In genomic region chr2:103672573-103673119, GRCm38 (mm10) we compare ENCODE assay signal across 15 mouse cellular contexts.
DNase-seq lines count a peak whose midpoint lies in the region; ATAC-seq and TF ChIP-seq lines count a peak whose summit lies in the region.
"Had no signal": no experiment of that assay in that cellular context is flagged by ENCODE, and none has a peak within 500 bp of the region (broad histone marks: within the 10 kb centered on the region; RNA-seq: fewer than 3 reads in every experiment).

No protein-coding gene starts in this region.

- H3K4me2 ChIP-seq in liver, postnatal 0 days (ENCODE audit: low read depth, low read length) = no peak overlapping the region
- no peak overlapping the region for H3K4me2 ChIP-seq in kidney, embryonic 16.5 days (replicated peaks; ENCODE audit: low read depth, low read length)
- H3K4me2 ChIP-seq: embryonic facial prominence, embryonic 12.5 days; kidney, embryonic 15.5 days; lung, embryonic 14.5 days had no signal

- 0 out of 2 replicates have a peak overlapping the region, but pooled peaks have one; percentile 16 for H3K27ac ChIP-seq in liver, postnatal 0 days (ENCODE audit: low read depth)
- no peak overlapping the region for H3K27ac ChIP-seq in kidney, embryonic 16.5 days (ENCODE audit: low read length)
- H3K27ac ChIP-seq: embryonic facial prominence, embryonic 12.5 days; kidney, embryonic 15.5 days had no signal

- no peaks in the 10 kb centered on the region for H3K36me3 ChIP-seq in liver, postnatal 0 days (replicated peaks; ENCODE audit: insufficient read depth, low read length)
- H3K36me3 ChIP-seq in kidney, embryonic 16.5 days (ENCODE audit: insufficient read depth, low read length) = no peaks in the 10 kb centered on the region
- H3K36me3 ChIP-seq: embryonic facial prominence, embryonic 12.5 days; kidney, embryonic 15.5 days had no signal

- no peak for DNase-seq in liver, postnatal 0 days
- DNase-seq in liver = no peak
- DNase-seq in CD4-positive helper T cell, adult 2 months (ENCODE audit: low read depth, low spot score) = peak; percentile 35
- DNase-seq in naive thymus-derived CD4-positive, alpha-beta T cell, adult 2 months (ENCODE audit: low read depth) = peak; percentile 62
- DNase-seq in lung, adult 2 months = no peak
- DNase-seq: adrenal gland, postnatal 14 days; cerebellum, adult 9-11 months; heart, adult 11 months; heart, postnatal 4 days; left cerebral cortex, postnatal 4 days; lung, embryonic 14.5 days had no signal

- TF ChIP-seq CTCF in liver, postnatal 0 days (IDR thresholded peaks at IDR 0.05; ENCODE audit: low read depth) = no peak
- no peak for TF ChIP-seq CTCF in lung, adult 2 months (IDR thresholded peaks at IDR 0.05; ENCODE audit: insufficient read depth, low read length)

- WGBS in liver, postnatal 0 days (ENCODE audit: insufficient replicate concordance) = 43% methylated on average over 7 of the region's 7 CpGs
- 58% methylated on average over 7 of the region's 7 CpGs for WGBS in kidney, embryonic 16.5 days
- 78% methylated on average over 7 of the region's 7 CpGs for WGBS in lung, adult 2 months

- no peak for TF ChIP-seq EP300 in liver, postnatal 0 days (IDR thresholded peaks at IDR 0.05; ENCODE audit: low read depth)

- H3K9me3 ChIP-seq in liver, postnatal 0 days (ENCODE audit: low read length) = no peaks in the 10 kb centered on the region
- H3K9me3 ChIP-seq in kidney, embryonic 16.5 days (ENCODE audit: low read length) = no peaks in the 10 kb centered on the region
- H3K9me3 ChIP-seq: embryonic facial prominence, embryonic 12.5 days; kidney, embryonic 15.5 days had no signal

- no peaks in the 10 kb centered on the region for H3K27me3 ChIP-seq in liver, postnatal 0 days (ENCODE audit: insufficient read depth, low read length)
- H3K27me3 ChIP-seq in kidney, embryonic 16.5 days (ENCODE audit: insufficient read depth, low read length) = no peaks in the 10 kb centered on the region
- H3K27me3 ChIP-seq: embryonic facial prominence, embryonic 12.5 days; kidney, embryonic 15.5 days had no signal

- no peak overlapping the region for H3K4me3 ChIP-seq in liver, postnatal 0 days (ENCODE audit: low read depth, low read length)
- H3K4me3 ChIP-seq in kidney, embryonic 16.5 days (ENCODE audit: low read length) = no peak overlapping the region
- no peak overlapping the region for H3K4me3 ChIP-seq in lung, adult 2 months (replicated peaks; ENCODE audit: extremely low read depth, low read depth, low read length)
- H3K4me3 ChIP-seq: embryonic facial prominence, embryonic 12.5 days; kidney, embryonic 15.5 days had no signal

- H3K9ac ChIP-seq in liver, postnatal 0 days (replicated peaks) = no peak overlapping the region
- H3K9ac ChIP-seq in kidney, embryonic 16.5 days (replicated peaks; ENCODE audit: low read length) = no peak overlapping the region
- H3K9ac ChIP-seq: embryonic facial prominence, embryonic 12.5 days; kidney, embryonic 15.5 days; lung, embryonic 14.5 days had no signal

- no peak for ATAC-seq in liver, postnatal 0 days
- peak; percentile 47 for ATAC-seq in activated CD4-positive, CD25-positive, alpha-beta regulatory T cell, adult 4 months
- ATAC-seq in kidney, embryonic 16.5 days (ENCODE audit: low FRiP score, low TSS enrichment) = no peak

- peaks cover 24% of the 10 kb centered on the region for H3K4me1 ChIP-seq in liver, postnatal 0 days (ENCODE audit: insufficient read depth)
- peaks cover 17% of the 10 kb centered on the region for H3K4me1 ChIP-seq in kidney, embryonic 16.5 days (ENCODE audit: insufficient read depth, low read length)
- no peaks in the 10 kb centered on the region for H3K4me1 ChIP-seq in lung, adult 2 months (ENCODE audit: control insufficient read depth, insufficient read depth, low read length)

- no peak for TF ChIP-seq POLR2A in lung, adult 2 months (IDR thresholded peaks at IDR 0.05; ENCODE audit: borderline replicate concordance, extremely low read depth, low read depth, low read length)

Comparison
In these comparisons a context has a peak if more than half of its experiments do, and no peak if none do; other contexts are left out.
1. DNase-seq: peak in CD4-positive helper T cell, adult 2 months (single experiment) and naive thymus-derived CD4-positive, alpha-beta T cell, adult 2 months (single experiment); none in liver, postnatal 0 days (single experiment), liver (single experiment) and lung, adult 2 months (single experiment).